8 mouse cellular contexts compared by ENCODE assay signal in genomic region chr14:123627180-123627562, GRCm38 (mm10). TPM values are rescaled to one million over a fixed set of nuclear protein-coding genes. Genes with fewer than 3 reads are reported as not detected.
A peak's percentile ranks its signal among the peaks of the same experiment; 100 is the strongest.
DNase-seq lines count a peak whose midpoint lies in the region; ATAC-seq and TF ChIP-seq lines count a peak whose summit lies in the region.

No protein-coding gene starts in this region.

- peak overlapping the region; percentile 69 for H3K4me3 ChIP-seq in left cerebral cortex, adult 2 months
- H3K4me3 ChIP-seq in forebrain, embryonic 11.5 days (ENCODE audit: low read depth, low read length) = peak overlapping the region; percentile 50
- H3K4me3 ChIP-seq in hindbrain, postnatal 0 days (ENCODE audit: low read length) = peak overlapping the region; percentile 53
- peak overlapping the region; percentile 61 for H3K4me3 ChIP-seq in neural tube, embryonic 14.5 days (ENCODE audit: low read depth, low read length)
- H3K4me3 ChIP-seq in kidney, adult 2 months (ENCODE audit: insufficient read depth, low read depth, low read length) = no peak overlapping the region

- H3K4me2 ChIP-seq in forebrain, embryonic 11.5 days (ENCODE audit: low read depth, low read length, severe bottlenecking) = peak overlapping the region; percentile 78
- peak overlapping the region; percentile 70 for H3K4me2 ChIP-seq in hindbrain, postnatal 0 days (ENCODE audit: low read depth, low read length)
- peak overlapping the region; percentile 82 for H3K4me2 ChIP-seq in neural tube, embryonic 14.5 days (ENCODE audit: low read depth, low read length)

- H3K36me3 ChIP-seq in forebrain, embryonic 11.5 days (ENCODE audit: control insufficient read depth, insufficient read depth, low read length) = no peaks in the 10 kb centered on the region
- H3K36me3 ChIP-seq in hindbrain, postnatal 0 days (ENCODE audit: insufficient read depth, low read length) = no peaks in the 10 kb centered on the region
- H3K36me3 ChIP-seq in neural tube, embryonic 14.5 days (ENCODE audit: control insufficient read depth, insufficient read depth, low read length) = no peaks in the 10 kb centered on the region
- no peaks in the 10 kb centered on the region for H3K36me3 ChIP-seq in kidney, adult 2 months (ENCODE audit: control insufficient read depth, insufficient read depth, low read length)

- peak overlapping the region; percentile 97 for H3K27ac ChIP-seq in left cerebral cortex, adult 2 months
- no peak overlapping the region for H3K27ac ChIP-seq in forebrain, embryonic 11.5 days (ENCODE audit: low read depth, low read length)
- H3K27ac ChIP-seq in hindbrain, postnatal 0 days = peak overlapping the region; percentile 90
- H3K27ac ChIP-seq in neural tube, embryonic 14.5 days (ENCODE audit: low read depth, low read length) = peak overlapping the region; percentile 76
- no peak overlapping the region for H3K27ac ChIP-seq in kidney, adult 2 months (ENCODE audit: insufficient read depth, low read depth, low read length)

- peak; percentile 8; the same call in 1 of the 2 replicates for ATAC-seq in forebrain, embryonic 11.5 days (replicated peaks; ENCODE audit: low FRiP score)
- peak; percentile 41 for ATAC-seq in hindbrain, postnatal 0 days
- no peak for ATAC-seq in neural tube, embryonic 14.5 days (ENCODE audit: low read depth)

- intact Hi-C loops in left cerebral cortex, adult 2 months (cut with DNase I) = no loop called here
- intact Hi-C loops in left cerebral cortex, postnatal 25 days (cut with DNase I) = loop anchor here (10.0 kb wide), 1 partner anchor 568 kb away; no protein-coding TSS in a partner anchor

- no peak for TF ChIP-seq CTCF in left cerebral cortex, adult 2 months (IDR thresholded peaks at IDR 0.05)
- no peak for TF ChIP-seq CTCF in hindbrain, postnatal 0 days (IDR thresholded peaks at IDR 0.05; ENCODE audit: low read depth)
- TF ChIP-seq CTCF in kidney, adult 2 months (conservative IDR thresholded peaks at IDR 0.05; ENCODE audit: insufficient read depth, insufficient read length, low read depth, low read length) = no peak

- H3K27me3 ChIP-seq in forebrain, embryonic 11.5 days (ENCODE audit: control insufficient read depth, insufficient read depth, low read length) = no peaks in the 10 kb centered on the region
- H3K27me3 ChIP-seq in hindbrain, postnatal 0 days (ENCODE audit: insufficient read depth, low read length) = no peaks in the 10 kb centered on the region
- H3K27me3 ChIP-seq in neural tube, embryonic 14.5 days (ENCODE audit: control insufficient read depth, insufficient read depth, low read length) = no peaks in the 10 kb centered on the region
- H3K27me3 ChIP-seq in kidney, adult 2 months (replicated peaks; ENCODE audit: control insufficient read depth, insufficient read depth, low read length) = no peaks in the 10 kb centered on the region; the same call in 1 of the 2 replicates

- TF ChIP-seq POLR2A in kidney, adult 2 months (IDR thresholded peaks at IDR 0.05; ENCODE audit: low read depth, low read length) = no peak

- no peaks in the 10 kb centered on the region for H3K9me3 ChIP-seq in forebrain, embryonic 11.5 days (ENCODE audit: control insufficient read depth, low read length)
- no peaks in the 10 kb centered on the region for H3K9me3 ChIP-seq in hindbrain, postnatal 0 days (ENCODE audit: low read length)
- H3K9me3 ChIP-seq in neural tube, embryonic 14.5 days (ENCODE audit: control insufficient read depth, low read length) = no peaks in the 10 kb centered on the region

- H3K4me1 ChIP-seq in forebrain, embryonic 11.5 days (replicated peaks; ENCODE audit: control insufficient read depth, insufficient read depth, low read length) = peaks cover 2% of the 10 kb centered on the region; the same call in 1 of the 2 replicates
- 0 out of 2 replicates have a peak, but pooled peaks cover 7% of the 10 kb centered on the region for H3K4me1 ChIP-seq in hindbrain, postnatal 0 days (ENCODE audit: insufficient read depth, low read length)
- peaks cover 5% of the 10 kb centered on the region for H3K4me1 ChIP-seq in neural tube, embryonic 14.5 days (ENCODE audit: control insufficient read depth, insufficient read depth, low read length)
- H3K4me1 ChIP-seq in kidney, adult 2 months (ENCODE audit: control insufficient read depth, insufficient read depth, low read length) = no peaks in the 10 kb centered on the region

- DNase-seq in left cerebral cortex, adult 2 months (ENCODE audit: extremely low spot score in 1 of 2, low spot score in 2 of 2) = peak in 1 of 2 experiments; percentile 10
- DNase-seq in left cerebral cortex, postnatal 25 days (ENCODE audit: low spot score in 2 of 2) = no peak
- no peak for DNase-seq in forebrain, embryonic 11.5 days (ENCODE audit: low spot score)
- peak; percentile 15 for DNase-seq in hindbrain, postnatal 0 days (ENCODE audit: low spot score)
- no peak for DNase-seq in urinary bladder, postnatal 10 days (ENCODE audit: low spot score)
- no peak for DNase-seq in kidney, adult 2 months
- no peak for DNase-seq in thymus, postnatal 0 days (ENCODE audit: low spot score)

- WGBS in forebrain, embryonic 11.5 days = 51% methylated on average over 3 of the region's 3 CpGs
- WGBS in hindbrain, postnatal 0 days = 42% methylated on average over 3 of the region's 3 CpGs
- WGBS in neural tube, embryonic 14.5 days = 53% methylated on average over 3 of the region's 3 CpGs
- WGBS in kidney, adult 2 months = 50% methylated on average over 3 of the region's 3 CpGs

- peak overlapping the region; percentile 77 for H3K9ac ChIP-seq in forebrain, embryonic 11.5 days (ENCODE audit: low read length)
- H3K9ac ChIP-seq in hindbrain, postnatal 0 days (replicated peaks; ENCODE audit: low read length) = peak overlapping the region; percentile 75
- peak overlapping the region; percentile 78 for H3K9ac ChIP-seq in neural tube, embryonic 14.5 days (replicated peaks; ENCODE audit: low read depth, low read length)

RNA-seq across cellular contexts. Expression of gene Nalcn, which starts 0.2 kb away (rescaled TPM):
- 10 to 100 TPM; 66.0 to 66.3 TPM for total RNA-seq in left cerebral cortex, adult 2 months (2021)
- 10 to 100 TPM; 70.8 to 71.5 TPM for total RNA-seq in left cerebral cortex, postnatal 25 days (2021)
- polyA plus RNA-seq in forebrain, embryonic 11.5 days (2014; fragmentation: Nextera tagmentation; extraction: Ambion mirVana) = 3.4 and 4.2 TPM in 2 replicates
- total RNA-seq in hindbrain, postnatal 0 days (2014; rRNA removed) = 42.6 and 45.5 TPM in 2 replicates
- polyA plus RNA-seq in hindbrain, postnatal 0 days (2015; fragmentation: Nextera tagmentation; extraction: Ambion mirVana) = 12.8 TPM in 2 replicates
- 19.8 and 22.3 TPM in 2 replicates for polyA plus RNA-seq in neural tube, embryonic 14.5 days (2014; fragmentation: Nextera tagmentation; extraction: Ambion mirVana)
- 0.08 and 0.16 TPM in 2 replicates for polyA plus RNA-seq in kidney, adult 2 months (2012; rRNA removed)
- polyA plus RNA-seq in thymus, postnatal 0 days (2015; fragmentation: Nextera tagmentation; extraction: Ambion mirVana) = 0.05 and 0.12 TPM in 2 replicates

RNA-seq across cellular contexts. Expression of gene Itgbl1, which starts 32.6 kb away (rescaled TPM):
- total RNA-seq in left cerebral cortex, adult 2 months (2021) = 1 to 10 TPM; 1.6 to 1.7 TPM
- total RNA-seq in left cerebral cortex, postnatal 25 days (2021) = 1 to 10 TPM; 1.5 to 2.0 TPM
- 0.45 and 1.3 TPM in 2 replicates for polyA plus RNA-seq in forebrain, embryonic 11.5 days (2014; fragmentation: Nextera tagmentation; extraction: Ambion mirVana)
- total RNA-seq in hindbrain, postnatal 0 days (2014; rRNA removed) = 1.5 and 2.0 TPM in 2 replicates
- polyA plus RNA-seq in hindbrain, postnatal 0 days (2015; fragmentation: Nextera tagmentation; extraction: Ambion mirVana) = 3.5 TPM in 2 replicates
- 3.7 and 7.0 TPM in 2 replicates for polyA plus RNA-seq in neural tube, embryonic 14.5 days (2014; fragmentation: Nextera tagmentation; extraction: Ambion mirVana)
- 0.25 and 0.69 TPM in 2 replicates for polyA plus RNA-seq in kidney, adult 2 months (2012; rRNA removed)
- polyA plus RNA-seq in thymus, postnatal 0 days (2015; fragmentation: Nextera tagmentation; extraction: Ambion mirVana) = 1.2 and 1.7 TPM in 2 replicates

Comparison
In these comparisons a context has a peak if more than half of its experiments do, and no peak if none do; other contexts are left out.
1. H3K27ac ChIP-seq: peak in left cerebral cortex, adult 2 months (single experiment), hindbrain, postnatal 0 days (single experiment) and neural tube, embryonic 14.5 days (single experiment); none in forebrain, embryonic 11.5 days (single experiment) and kidney, adult 2 months (single experiment).
2. Peak in every context shown above with its lines, with median percentiles within 50 percentile points of each other: H3K4me2 ChIP-seq and H3K9ac ChIP-seq.